8 mouse cellular contexts compared by ENCODE assay signal in genomic region chr11:45881026-45881682, GRCm38 (mm10). TPM values are rescaled to one million over a fixed set of nuclear protein-coding genes. Genes with fewer than 3 reads are reported as not detected.
DNase-seq lines count a peak whose midpoint lies in the region; ATAC-seq and TF ChIP-seq lines count a peak whose summit lies in the region.

No protein-coding gene starts in this region.

- no peak for TF ChIP-seq EP300 in MEL (IDR thresholded peaks at IDR 0.05; ENCODE audit: low read depth in 1 of 2, low read length in 2 of 2)
- no peak for TF ChIP-seq EP300 in heart, postnatal 0 days (IDR thresholded peaks at IDR 0.05; ENCODE audit: low read depth)

- peaks cover 38% of the 10 kb centered on the region for H3K79me2 ChIP-seq in MEL (ENCODE audit: control insufficient read depth, insufficient read depth, low read length, poor library complexity)

- TF ChIP-seq RAD21 in MEL (IDR thresholded peaks at IDR 0.05; ENCODE audit: low read depth, low read length): peak; percentile 71

- TF ChIP-seq CTCF in MEL (IDR thresholded peaks at IDR 0.05 in 2 of 3, conservative IDR thresholded peaks at IDR 0.05 in 1 of 3; ENCODE audit: control insufficient read depth in 1 of 3, insufficient read depth in 1 of 3, low read depth in 2 of 3, low read length in 3 of 3, poor library complexity in 1 of 3, severe bottlenecking in 1 of 3): peak; percentile 11 to 64 (median 12); a peak in 4 of 6 replicates
- TF ChIP-seq CTCF in heart, postnatal 0 days (IDR thresholded peaks at IDR 0.05; ENCODE audit: low read depth): peak; percentile 61

- no peak overlapping the region for H3K27ac ChIP-seq in hindbrain, embryonic 11.5 days (ENCODE audit: low read depth, low read length)
- no peak overlapping the region for H3K27ac ChIP-seq in hindbrain, embryonic 10.5 days
- no peak overlapping the region for H3K27ac ChIP-seq in MEL (ENCODE audit: control insufficient read depth, low read depth, low read length)
- H3K27ac ChIP-seq in heart, postnatal 0 days (ENCODE audit: low read depth): peak overlapping the region; percentile 12; the same call in 1 of the 2 replicates

- H3K4me1 ChIP-seq in hindbrain, embryonic 11.5 days (replicated peaks; ENCODE audit: control insufficient read depth, insufficient read depth, low read length): no peaks in the 10 kb centered on the region
- peaks cover 16% of the 10 kb centered on the region; the same call in 1 of the 2 replicates for H3K4me1 ChIP-seq in hindbrain, embryonic 10.5 days (replicated peaks)
- H3K4me1 ChIP-seq in MEL (ENCODE audit: control insufficient read depth in 1 of 2, insufficient read depth in 2 of 2, low read length in 2 of 2): peaks cover 12 to 25% of the 10 kb centered on the region in 2 experiments
- H3K4me1 ChIP-seq in heart, postnatal 0 days (ENCODE audit: control insufficient read depth, insufficient read depth): peaks cover 19% of the 10 kb centered on the region

- H3K27me3 ChIP-seq in hindbrain, embryonic 11.5 days (ENCODE audit: control insufficient read depth, insufficient read depth, low read length): no peaks in the 10 kb centered on the region
- H3K27me3 ChIP-seq in hindbrain, embryonic 10.5 days (ENCODE audit: insufficient read depth, poor library complexity, severe bottlenecking): no peaks in the 10 kb centered on the region
- no peaks in the 10 kb centered on the region for H3K27me3 ChIP-seq in MEL (ENCODE audit: control insufficient read depth in 1 of 2, insufficient read depth in 2 of 2, low read length in 2 of 2)
- H3K27me3 ChIP-seq in heart, postnatal 0 days (ENCODE audit: control insufficient read depth, insufficient read depth, low read length): no peaks in the 10 kb centered on the region

- H3K4me2 ChIP-seq in hindbrain, embryonic 11.5 days (replicated peaks; ENCODE audit: low read depth, low read length): no peak overlapping the region
- no peak overlapping the region for H3K4me2 ChIP-seq in heart, postnatal 0 days (ENCODE audit: low read depth, low read length)

- TF ChIP-seq POLR2A in MEL (IDR thresholded peaks at IDR 0.05; ENCODE audit: control insufficient read depth in 1 of 2, insufficient read depth in 1 of 2, low read depth in 1 of 2, low read length in 2 of 2, poor library complexity in 1 of 2): no peak

- no peaks in the 10 kb centered on the region for H3K9me3 ChIP-seq in hindbrain, embryonic 11.5 days (ENCODE audit: control insufficient read depth, low read length)
- H3K9me3 ChIP-seq in hindbrain, embryonic 10.5 days: no peaks in the 10 kb centered on the region
- H3K9me3 ChIP-seq in MEL (replicated peaks; ENCODE audit: insufficient read depth, low read length): no peaks in the 10 kb centered on the region
- H3K9me3 ChIP-seq in heart, postnatal 0 days (replicated peaks; ENCODE audit: control insufficient read depth, low read length): no peaks in the 10 kb centered on the region

- H3K4me3 ChIP-seq in hindbrain, embryonic 11.5 days (ENCODE audit: low read depth, low read length): no peak overlapping the region
- H3K4me3 ChIP-seq in hindbrain, embryonic 10.5 days: no peak overlapping the region
- no peak overlapping the region for H3K4me3 ChIP-seq in MEL (ENCODE audit: control insufficient read depth in 1 of 2, insufficient read depth in 1 of 2, low read depth in 2 of 2, low read length in 2 of 2)
- H3K4me3 ChIP-seq in heart, postnatal 0 days (ENCODE audit: low read depth, low read length): no peak overlapping the region

- no peak overlapping the region for H3K9ac ChIP-seq in hindbrain, embryonic 11.5 days (ENCODE audit: low read depth, low read length)
- no peak overlapping the region for H3K9ac ChIP-seq in MEL (ENCODE audit: control insufficient read depth, low read depth, low read length, poor library complexity, severe bottlenecking)
- H3K9ac ChIP-seq in heart, postnatal 0 days (replicated peaks; ENCODE audit: low read depth, low read length): no peak overlapping the region

- H3K36me3 ChIP-seq in hindbrain, embryonic 11.5 days (ENCODE audit: control insufficient read depth, insufficient read depth, low read length): no peaks in the 10 kb centered on the region
- peaks cover 14% of the 10 kb centered on the region; the same call in 1 of the 2 replicates for H3K36me3 ChIP-seq in hindbrain, embryonic 10.5 days
- H3K36me3 ChIP-seq in MEL (ENCODE audit: control insufficient read depth in 1 of 2, insufficient read depth in 2 of 2, low read length in 2 of 2): peaks cover 26 to 31% of the 10 kb centered on the region in 2 experiments
- peaks cover 11% of the 10 kb centered on the region; the same call in 1 of the 2 replicates for H3K36me3 ChIP-seq in heart, postnatal 0 days (replicated peaks; ENCODE audit: control insufficient read depth, insufficient read depth, low read length)

- no peak for ATAC-seq in hindbrain, embryonic 11.5 days (ENCODE audit: low FRiP score)
- ATAC-seq in heart, postnatal 0 days (ENCODE audit: insufficient read depth, low read depth): no peak

- peak; percentile 46 for DNase-seq in hindbrain, embryonic 11.5 days (ENCODE audit: low spot score)
- DNase-seq in hindbrain, embryonic 10.5 days (ENCODE audit: low spot score): no peak
- peak; percentile 63 for DNase-seq in MEL (ENCODE audit: low read depth, low spot score)
- DNase-seq in embryo, embryonic 11 days: peak; percentile 64
- DNase-seq in heart, postnatal 0 days (ENCODE audit: low spot score): peak; percentile 80
- peak; percentile 72 to 76 for DNase-seq in kidney, postnatal 36 days
- peak; percentile 44 to 61 for DNase-seq in lung, postnatal 4 days
- peak; percentile 61 for DNase-seq in testis, postnatal 10 days (ENCODE audit: low spot score)

- WGBS in hindbrain, embryonic 11.5 days: 76% methylated on average over 6 of the region's 6 CpGs
- 77% methylated on average over 6 of the region's 6 CpGs for WGBS in hindbrain, embryonic 10.5 days
- WGBS in heart, postnatal 0 days: 53% methylated on average over 6 of the region's 6 CpGs

TF ChIP-seq in MEL, 35 proteins besides CTCF, POLR2A, EP300 and RAD21:
- TF ChIP-seq E2F4 (IDR thresholded peaks at IDR 0.05; ENCODE audit: borderline replicate concordance, low read depth, low read length) (no peak), TBP (IDR thresholded peaks at IDR 0.05; ENCODE audit: low read depth, low read length) (no peak), ZNF384 (IDR thresholded peaks at IDR 0.05; ENCODE audit: low read depth, low read length) (peak; percentile 7; the same call in 1 of the 2 replicates), SMC3 (IDR thresholded peaks at IDR 0.05; ENCODE audit: low read depth, low read length) (peak; percentile 46; the same call in 1 of the 2 replicates), UBTF (IDR thresholded peaks at IDR 0.05; ENCODE audit: borderline replicate concordance, insufficient read depth, low read depth, low read length) (no peak), KAT2A (conservative IDR thresholded peaks at IDR 0.05; ENCODE audit: low read depth, low read length) (no peak), MAX (IDR thresholded peaks at IDR 0.05; ENCODE audit: low read length) (no peak), ZC3H11A (IDR thresholded peaks at IDR 0.05; ENCODE audit: low read depth, low read length) (peak; percentile 36; the same call in 1 of the 2 replicates), NELFE (IDR thresholded peaks at IDR 0.05; ENCODE audit: low read depth, low read length) (no peak), SIN3A (IDR thresholded peaks at IDR 0.05; ENCODE audit: low read length) (no peak), POLR2AphosphoS5 (IDR thresholded peaks at IDR 0.05; ENCODE audit: borderline replicate concordance, low read depth, low read length) (no peak), ETS1 (IDR thresholded peaks at IDR 0.05; ENCODE audit: low read depth, low read length) (no peak)

RNA-seq across cellular contexts. Expression of gene Clint1, which starts 29.3 kb away (rescaled TPM):
- polyA plus RNA-seq in hindbrain, embryonic 11.5 days (2014; fragmentation: Nextera tagmentation; extraction: Ambion mirVana): 52.1 and 64.0 TPM in 2 replicates
- polyA plus RNA-seq in hindbrain, embryonic 10.5 days (2016; fragmentation: Nextera tagmentation; extraction: Ambion mirVana): 59.1 and 62.2 TPM in 2 replicates
- 89.8 and 102 TPM in 2 replicates for total RNA-seq in MEL (2012; rRNA removed)
- polyA plus RNA-seq in MEL (2012; ENCODE audit: insufficient read depth in 1 of 2, insufficient read length in 2 of 2, low read depth in 1 of 2, low replicate concordance in 2 of 2, missing spikeins in 1 of 2): 100 to 1,000 TPM in 1 of 2 experiments, 10 to 100 TPM in 1; 58.5 to 184 TPM
- 32.3 and 33.8 TPM in 2 replicates for total RNA-seq in heart, postnatal 0 days (2014; rRNA removed; ENCODE audit: low replicate concordance)
- 28.8 and 30.1 TPM in 2 replicates for polyA plus RNA-seq in heart, postnatal 0 days (2015; fragmentation: Nextera tagmentation; extraction: Ambion mirVana)
